Mouse (Mus musculus) cerebellum, adult 2 months (tissue): ENCODE results near the gene Fhit. TPM values are rescaled to one million over a fixed set of nuclear protein-coding genes. Genes with fewer than 3 reads are reported as not detected.

ENCODE experiments used
- DNase-seq, 2 experiments: peaks; one replicate each; pipeline ENCODE4 v3.0.0; 2021
- H3K27ac ChIP-seq: fragments of 200-500 bp; 2 replicates; pipeline ENCODE4 v1.5.1; 2012; ENCODE audit warnings: low read length, control low read depth, inconsistent platforms; ENCODE audit not compliant: insufficient read depth
- H3K27me3 ChIP-seq: fragments of 200-500 bp; 2 replicates; pipeline ENCODE4 v1.6.1; 2012; ENCODE audit warnings: inconsistent platforms, mild to moderate bottlenecking, low read length, moderate library complexity; ENCODE audit not compliant: control insufficient read depth, insufficient read depth
- H3K4me1 ChIP-seq: fragments of 200-500 bp; 2 replicates; pipeline ENCODE4 v1.6.1; 2011; ENCODE audit warnings: low read length; ENCODE audit not compliant: control insufficient read depth, insufficient read depth
- H3K4me3 ChIP-seq: fragments of 200-500 bp; replicated peaks from 2 replicates; pipeline ENCODE3; 2011; ENCODE audit warnings: mild to moderate bottlenecking, low read depth, low read length, control low read depth; ENCODE audit not compliant: insufficient read depth
- CTCF ChIP-seq: fragments of 200-500 bp; IDR thresholded peaks from 2 replicates; pipeline ENCODE4 v1.5.1; 2011; ENCODE audit warnings: low read depth, mild to moderate bottlenecking, control low read depth, low read length, moderate library complexity, borderline replicate concordance; ENCODE audit not compliant: insufficient read depth
- POLR2A ChIP-seq: fragments of 200-500 bp; IDR thresholded peaks from 2 replicates; pipeline ENCODE4 v1.6.1; 2011; ENCODE audit warnings: low read length, control low read depth, borderline replicate concordance; ENCODE audit not compliant: insufficient read depth
- WGBS: fragments of 180-500 bp; shearing (Covaris S2); methylation state at CpG from one replicate; pipeline ENCODE4 v1.1.7; 2018; 5-methylcytosine and 5-hydroxymethylcytosine counted together
- polyA plus RNA-seq: library from polyadenylated mRNA; depleted of rRNA; stranded (reverse); fragments of >200 nt; gene quantifications from 2 replicates; pipeline ENCODE4 v1.2.3, GENCODE M21; 2012

Fhit gene
- polyA plus RNA-seq, 1 experiment: 10.5 TPM

DNA sequence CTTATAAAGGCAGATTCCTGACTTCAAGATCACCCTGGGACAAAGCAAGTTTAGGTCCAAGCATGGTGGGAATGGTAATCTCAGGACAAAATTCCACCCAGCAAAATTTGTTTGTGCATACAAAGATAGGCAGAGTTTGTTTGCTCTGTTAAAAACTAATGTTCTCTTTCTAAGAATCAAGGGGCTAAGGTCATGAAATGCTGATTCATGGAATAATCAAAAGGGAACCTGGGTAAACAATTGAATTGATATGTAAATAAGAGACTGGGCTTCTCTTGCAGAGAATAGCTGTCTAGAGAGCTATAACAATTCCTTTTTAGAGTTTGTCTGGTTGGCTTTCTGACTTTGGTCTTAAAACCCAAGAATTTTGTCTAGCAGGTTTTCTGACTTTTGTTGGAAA is 647.8 kb downstream of the Fhit start:
- H3K4me1 ChIP-seq: no peaks in the 10 kb centered on the region
- no peak overlapping the region for H3K4me3 ChIP-seq
- no peak overlapping the region for H3K27ac ChIP-seq
- TF ChIP-seq CTCF: no peak
- TF ChIP-seq POLR2A: no peak
- no peaks in the 10 kb centered on the region for H3K27me3 ChIP-seq
- no peak for DNase-seq

DNA sequence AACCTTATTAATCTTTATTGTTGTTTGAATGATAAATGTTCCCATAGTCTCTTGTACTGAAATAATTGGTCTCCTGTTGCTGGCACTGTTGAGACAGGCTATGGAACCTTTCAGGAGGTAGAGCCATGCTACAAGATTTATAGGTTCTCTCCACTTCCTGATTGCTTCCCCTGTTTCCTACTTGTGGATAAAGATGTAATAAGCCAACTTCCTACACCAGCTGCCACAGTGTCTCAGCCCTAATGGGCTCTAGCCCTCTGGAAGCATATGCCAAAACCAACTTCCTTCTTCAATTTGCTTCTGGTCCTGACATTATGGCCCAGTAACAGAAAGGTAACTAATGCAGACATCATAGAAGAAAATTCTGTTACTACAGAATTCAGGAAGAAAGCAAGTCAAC is 652.6 kb downstream of the Fhit start:
- DNase-seq: no peak
- TF ChIP-seq CTCF: no peak
- TF ChIP-seq POLR2A: no peak
- H3K4me3 ChIP-seq: no peak overlapping the region
- no peaks in the 10 kb centered on the region for H3K4me1 ChIP-seq
- H3K27ac ChIP-seq: no peak overlapping the region
- no peaks in the 10 kb centered on the region for H3K27me3 ChIP-seq

DNA sequence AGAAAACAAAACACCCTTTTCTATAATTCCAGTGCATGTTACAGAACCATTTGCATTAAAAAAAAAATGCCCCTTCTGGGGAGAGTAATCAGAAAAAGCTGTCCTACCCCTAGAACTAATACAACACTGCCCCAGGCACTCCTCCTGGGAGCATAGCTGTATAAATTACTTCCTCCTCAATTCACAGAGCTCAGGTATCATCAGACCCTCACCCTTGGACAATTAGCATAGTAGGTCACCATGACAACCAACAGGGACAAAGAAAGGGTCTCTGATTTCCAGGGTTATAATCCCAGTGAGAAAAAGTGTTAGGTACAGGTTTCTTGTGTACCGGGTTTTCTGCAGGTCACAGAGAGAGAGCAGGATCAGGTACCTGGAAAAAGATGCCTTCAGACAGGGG is 654.3 kb downstream of the Fhit start:
- TF ChIP-seq POLR2A (no peak), CTCF (no peak)

DNA sequence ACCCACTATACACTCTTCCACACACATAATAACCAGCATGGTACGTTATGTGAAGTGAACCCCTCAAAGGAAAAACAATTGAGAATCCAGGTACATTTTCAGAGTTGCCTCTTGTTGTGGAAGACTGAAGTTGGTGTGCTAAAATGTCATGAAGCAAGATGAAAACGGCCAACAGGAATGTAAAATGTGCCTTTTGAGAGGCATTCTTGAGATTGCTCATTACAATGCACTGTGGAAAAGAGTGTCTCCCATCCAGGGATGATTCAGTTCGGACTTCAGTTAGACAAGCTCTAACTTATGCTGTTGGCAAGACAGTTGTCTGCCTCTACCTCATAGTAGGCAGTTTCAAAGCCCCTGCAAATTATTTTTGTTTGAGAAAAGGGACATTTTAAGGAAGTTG is 676.0 kb downstream of the Fhit start:
- TF ChIP-seq CTCF: no peak
- TF ChIP-seq POLR2A: no peak

More for the DNA sequence above, 654.3 kb downstream of the Fhit start:
- Histone ChIP-seq H3K27me3 (no peaks in the 10 kb centered on the region), H3K27ac (no peak overlapping the region), H3K4me3 (no peak overlapping the region), H3K4me1 (no peaks in the 10 kb centered on the region)
- WGBS: 64% methylated on average over 1 of the region's 1 CpGs
- no peak for DNase-seq

DNA sequence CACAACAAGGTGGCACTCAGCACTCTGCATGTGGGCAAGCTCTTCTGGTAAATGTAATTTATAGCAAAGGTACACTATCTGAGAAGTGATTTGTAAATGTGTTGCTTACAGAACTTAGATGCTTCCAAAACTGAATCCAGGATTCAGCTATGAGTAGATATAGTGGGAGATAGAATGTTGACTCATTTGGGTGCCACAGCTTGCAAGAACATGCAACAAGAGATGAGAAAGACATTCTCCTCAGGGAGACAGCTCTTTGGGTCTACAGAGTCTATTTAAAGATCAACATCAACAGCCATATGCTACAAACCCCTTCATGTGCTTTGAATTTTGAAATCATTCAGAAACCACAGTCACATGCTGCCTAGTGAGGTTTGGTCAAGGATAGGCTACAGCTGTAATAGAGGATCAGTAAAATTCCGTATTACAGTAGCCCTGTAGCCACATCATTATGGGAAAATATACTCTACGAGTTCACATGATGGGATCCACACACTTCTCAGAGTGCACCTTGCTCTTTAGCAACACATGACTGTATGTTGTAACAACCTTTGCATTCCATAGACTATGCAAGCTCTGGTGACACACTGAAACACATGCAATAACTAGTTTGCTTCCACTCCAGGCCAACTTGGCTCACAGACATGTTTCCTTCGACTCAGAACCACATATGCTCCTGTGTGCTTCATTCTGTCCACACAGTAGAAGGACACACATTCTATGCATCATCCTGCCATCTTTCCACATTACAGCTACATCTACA is 678.8 kb downstream of the Fhit start:
- H3K27ac ChIP-seq: no peak overlapping the region
- H3K4me3 ChIP-seq: no peak overlapping the region
- 82% methylated on average over 3 of the region's 3 CpGs for WGBS
- TF ChIP-seq POLR2A: no peak
- TF ChIP-seq CTCF: no peak
- no peaks in the 10 kb centered on the region for H3K27me3 ChIP-seq
- no peaks in the 10 kb centered on the region for H3K4me1 ChIP-seq
- no peak for DNase-seq

More for the DNA sequence above, 676.0 kb downstream of the Fhit start:
- no peak for DNase-seq
- Histone ChIP-seq H3K4me3 (no peak overlapping the region), H3K27ac (no peak overlapping the region), H3K4me1 (no peaks in the 10 kb centered on the region), H3K27me3 (no peaks in the 10 kb centered on the region)
- 85% methylated on average over 3 of the region's 3 CpGs for WGBS

DNA sequence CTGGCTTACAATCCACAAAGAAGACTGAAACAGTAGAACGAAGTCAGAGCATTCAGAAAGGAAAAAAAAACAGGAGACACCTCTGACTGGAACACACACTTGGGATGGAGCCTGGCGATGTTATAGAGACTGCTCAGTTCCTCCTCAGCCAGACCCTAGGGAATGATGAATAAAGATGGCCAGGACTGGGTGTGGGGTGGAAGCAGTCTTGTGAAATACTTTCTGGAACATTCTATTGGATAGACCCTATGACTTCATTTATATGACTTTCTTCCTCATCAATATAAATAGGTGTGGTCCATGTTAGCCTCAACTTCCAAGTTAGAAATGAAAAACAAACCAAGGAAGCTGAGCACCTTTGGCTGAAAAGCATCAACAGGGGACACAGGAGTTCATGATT is 680.5 kb downstream of the Fhit start:
- H3K27ac ChIP-seq: no peak overlapping the region
- no peaks in the 10 kb centered on the region for H3K27me3 ChIP-seq
- WGBS: 74% methylated on average over 2 of the region's 2 CpGs
- no peak overlapping the region for H3K4me3 ChIP-seq
- TF ChIP-seq POLR2A (no peak), CTCF (no peak)
- no peak for DNase-seq
- no peaks in the 10 kb centered on the region for H3K4me1 ChIP-seq

- DNase-seq: no peak
- Histone ChIP-seq H3K4me3 (no peak overlapping the region), H3K27ac (no peak overlapping the region), H3K4me1 (no peaks in the 10 kb centered on the region), H3K27me3 (no peaks in the 10 kb centered on the region)
- WGBS: 90% methylated on average over 1 of the region's 1 CpGs
- TF ChIP-seq POLR2A: no peak
Observed at GRCm38 (mm10) chr14:10480681-10481080, 681.2 kb downstream of the Fhit start.

- peak; percentile 4 to 7 for DNase-seq
- H3K27me3 ChIP-seq: no peaks in the 10 kb centered on the region
- 15% methylated on average over 14 of the region's 14 CpGs for WGBS
- H3K4me1 ChIP-seq: no peaks in the 10 kb centered on the region
- TF ChIP-seq POLR2A (no peak), CTCF (no peak)
- no peak overlapping the region for H3K27ac ChIP-seq
- peak overlapping the region; percentile 7 for H3K4me3 ChIP-seq
Observed at GRCm38 (mm10) chr14:10453001-10453861, 708.6 kb downstream of the Fhit start.
